Mouse (Mus musculus) heart, postnatal 0 days (tissue): Measurements from ENCODE around the gene L3mbtl2. TPM values are rescaled to one million over a fixed set of nuclear protein-coding genes. Genes with fewer than 3 reads are reported as not detected.
A peak's percentile ranks its signal among the peaks of the same experiment; 100 is the strongest.

Experiments used
- ATAC-seq: fragments of 200-750 bp; cut with Nextera tagmentation; 2 replicates; pipeline ENCODE4 v1.8.0; 2017; ENCODE audit warnings: low read depth, moderate number of reproducible peaks, moderate library complexity; ENCODE audit not compliant: insufficient read depth
- DNase-seq: peaks from one replicate; pipeline ENCODE4 v3.0.0-alpha.2; 2016; ENCODE audit warnings: low spot score
- H3K27ac ChIP-seq: fragments of 300-500 bp; sonication (generic); 2 replicates; pipeline ENCODE4 v1.5.1; 2014; ENCODE audit warnings: low read depth, mild to moderate bottlenecking
- H3K27me3 ChIP-seq: fragments of 300-500 bp; sonication (generic); 2 replicates; pipeline ENCODE4 v1.6.1; 2014; ENCODE audit warnings: low read length, mixed read lengths; ENCODE audit not compliant: control insufficient read depth, insufficient read depth
- H3K36me3 ChIP-seq: fragments of 300-500 bp; sonication (generic); replicated peaks from 2 replicates; pipeline ENCODE4 v1.6.1; 2014; ENCODE audit warnings: low read length, mixed read lengths; ENCODE audit not compliant: control insufficient read depth, insufficient read depth
- H3K4me1 ChIP-seq: fragments of 300-500 bp; sonication (generic); 2 replicates; pipeline ENCODE4 v1.6.1; 2014; ENCODE audit warnings: antibody characterized with exemption; ENCODE audit not compliant: control insufficient read depth, insufficient read depth
- H3K4me2 ChIP-seq: fragments of 300-500 bp; sonication (generic); 2 replicates; pipeline ENCODE4 v1.6.1; 2014; ENCODE audit warnings: low read depth, mild to moderate bottlenecking, low read length, moderate library complexity
- H3K4me3 ChIP-seq: fragments of 300-500 bp; sonication (generic); 2 replicates; pipeline ENCODE4 v1.5.1; 2014; ENCODE audit warnings: low read depth, low read length
- H3K9ac ChIP-seq: fragments of 300-500 bp; sonication (generic); replicated peaks from 2 replicates; pipeline ENCODE4 v1.6.1; 2014; ENCODE audit warnings: low read depth, low read length, mixed read lengths
- H3K9me3 ChIP-seq: fragments of 300-500 bp; sonication (generic); replicated peaks from 2 replicates; pipeline ENCODE4 v1.6.1; 2016; ENCODE audit warnings: low read length; ENCODE audit not compliant: control insufficient read depth
- CTCF ChIP-seq: IDR thresholded peaks from 2 replicates; pipeline ENCODE4 v1.5.1; 2016; ENCODE audit warnings: antibody characterized with exemption, control low read depth, low read depth
- EP300 ChIP-seq: IDR thresholded peaks from 2 replicates; pipeline ENCODE4 v1.6.1; 2016; ENCODE audit warnings: antibody characterized with exemption, low read depth
- WGBS: fragments of 180-500 bp; shearing (Covaris S2); extraction: QIAGEN DNeasy Blood & Tissue Kit; methylation state at CpG from one replicate; pipeline ENCODE4 v1.1.7; 2014; 5-methylcytosine and 5-hydroxymethylcytosine counted together
- polyA plus RNA-seq: library from polyadenylated mRNA; unstranded; fragments of >200 nt; fragmentation: Nextera tagmentation; extraction: Ambion mirVana; gene quantifications from 2 replicates; pipeline ENCODE4 v1.2.1, GENCODE M21; 2015
- total RNA-seq: library from RNA; depleted of rRNA; stranded (reverse); fragments of >200 nt; gene quantifications from 2 replicates; pipeline ENCODE4 v1.2.3, GENCODE M21; 2014; ENCODE audit warnings: low replicate concordance

Gene L3mbtl2
- total and polyA plus RNA-seq, 2 experiments from 2014 or later: 9.3 to 18.6 TPM

GRCm38 (mm10) chr15:81666957-81667356, 3.3 kb downstream of the L3mbtl2 start:
- no peak overlapping the region for H3K4me3 ChIP-seq
- no peak overlapping the region for H3K4me2 ChIP-seq
- no peak overlapping the region for H3K27ac ChIP-seq
- TF ChIP-seq EP300: no peak
- no peak for TF ChIP-seq CTCF
- no peak overlapping the region for H3K9ac ChIP-seq
- 90% methylated on average over 10 of the region's 10 CpGs for WGBS
- H3K36me3 ChIP-seq: peaks cover 29% of the 10 kb centered on the region
- H3K4me1 ChIP-seq: peaks cover 7% of the 10 kb centered on the region
- ATAC-seq: no peak
- DNase-seq: no peak
- 0 out of 2 replicates have a peak, but pooled peaks cover 3% of the 10 kb centered on the region for H3K27me3 ChIP-seq
- no peaks in the 10 kb centered on the region for H3K9me3 ChIP-seq

GRCm38 (mm10) chr15:81670231-81670640, 6.5 kb downstream of the L3mbtl2 start:
- TF ChIP-seq CTCF: peak; percentile 59
- no peak for TF ChIP-seq EP300
- H3K9me3 ChIP-seq: no peaks in the 10 kb centered on the region
- no peak overlapping the region for H3K4me2 ChIP-seq
- DNase-seq (peak; percentile 37), ATAC-seq (peak; percentile 55; the same call in 1 of the 2 replicates)
- 86% methylated on average over 4 of the region's 4 CpGs for WGBS
- H3K9ac ChIP-seq: no peak overlapping the region
- no peak overlapping the region for H3K27ac ChIP-seq
- no peaks in the 10 kb centered on the region for H3K27me3 ChIP-seq
- no peak overlapping the region for H3K4me3 ChIP-seq
- H3K4me1 ChIP-seq: no peaks in the 10 kb centered on the region
- peaks cover 33% of the 10 kb centered on the region for H3K36me3 ChIP-seq

- no peak overlapping the region for H3K4me2 ChIP-seq
- H3K4me1 ChIP-seq: no peaks in the 10 kb centered on the region
- H3K9ac ChIP-seq: no peak overlapping the region
- H3K27ac ChIP-seq: no peak overlapping the region
- ATAC-seq (no peak; the same call in 1 of the 2 replicates), DNase-seq (peak; percentile 35)
- no peak for TF ChIP-seq EP300
- TF ChIP-seq CTCF: no peak
- WGBS: 20% methylated on average over 3 of the region's 3 CpGs
- peaks cover 38% of the 10 kb centered on the region; the same call in 1 of the 2 replicates for H3K36me3 ChIP-seq
- no peaks in the 10 kb centered on the region for H3K9me3 ChIP-seq
- H3K4me3 ChIP-seq: no peak overlapping the region
- H3K27me3 ChIP-seq: no peaks in the 10 kb centered on the region
Measured at GRCm38 (mm10) chr15:81676637-81677036, 12.9 kb downstream of the L3mbtl2 start.

GRCm38 (mm10) chr15:81680301-81680805, 16.7 kb downstream of the L3mbtl2 start:
- Histone ChIP-seq H3K4me1 (no peaks in the 10 kb centered on the region), H3K4me2 (no peak overlapping the region), H3K4me3 (no peak overlapping the region), H3K27me3 (no peaks in the 10 kb centered on the region), H3K36me3 (peaks cover 66% of the 10 kb centered on the region), H3K9me3 (no peaks in the 10 kb centered on the region), H3K27ac (no peak overlapping the region), H3K9ac (no peak overlapping the region)
- no peak for ATAC-seq
- no peak for DNase-seq
- WGBS: 92% methylated on average over 4 of the region's 4 CpGs
- TF ChIP-seq EP300 (no peak), CTCF (no peak)

GRCm38 (mm10) chr15:81693366-81693966, 29.8 kb downstream of the L3mbtl2 start:
- Histone ChIP-seq H3K36me3 (peaks cover 2% of the 10 kb centered on the region; the same call in 1 of the 2 replicates), H3K27me3 (peaks cover 49% of the 10 kb centered on the region), H3K27ac (no peak overlapping the region), H3K4me2 (peak overlapping the region; percentile 75), H3K9me3 (no peaks in the 10 kb centered on the region), H3K4me3 (peak overlapping the region; percentile 50), H3K9ac (peak overlapping the region; percentile 56), H3K4me1 (peaks cover 14% of the 10 kb centered on the region; the same call in 1 of the 2 replicates)
- no peak for DNase-seq
- WGBS: 5% methylated on average over 41 of the region's 41 CpGs
- no peak for ATAC-seq
- TF ChIP-seq CTCF: no peak
- TF ChIP-seq EP300: no peak
